Mouse (Mus musculus) liver, adult (tissue): ENCODE measurements around the gene Dzank1.

ENCODE experiments used
- GATA4 ChIP-seq: IDR thresholded peaks from 2 replicates; pipeline ENCODE4 v1.6.1; 2014; ENCODE audit warnings: mild to moderate bottlenecking, low read length; ENCODE audit not compliant: insufficient replicate concordance

Dzank1 gene

DNA sequence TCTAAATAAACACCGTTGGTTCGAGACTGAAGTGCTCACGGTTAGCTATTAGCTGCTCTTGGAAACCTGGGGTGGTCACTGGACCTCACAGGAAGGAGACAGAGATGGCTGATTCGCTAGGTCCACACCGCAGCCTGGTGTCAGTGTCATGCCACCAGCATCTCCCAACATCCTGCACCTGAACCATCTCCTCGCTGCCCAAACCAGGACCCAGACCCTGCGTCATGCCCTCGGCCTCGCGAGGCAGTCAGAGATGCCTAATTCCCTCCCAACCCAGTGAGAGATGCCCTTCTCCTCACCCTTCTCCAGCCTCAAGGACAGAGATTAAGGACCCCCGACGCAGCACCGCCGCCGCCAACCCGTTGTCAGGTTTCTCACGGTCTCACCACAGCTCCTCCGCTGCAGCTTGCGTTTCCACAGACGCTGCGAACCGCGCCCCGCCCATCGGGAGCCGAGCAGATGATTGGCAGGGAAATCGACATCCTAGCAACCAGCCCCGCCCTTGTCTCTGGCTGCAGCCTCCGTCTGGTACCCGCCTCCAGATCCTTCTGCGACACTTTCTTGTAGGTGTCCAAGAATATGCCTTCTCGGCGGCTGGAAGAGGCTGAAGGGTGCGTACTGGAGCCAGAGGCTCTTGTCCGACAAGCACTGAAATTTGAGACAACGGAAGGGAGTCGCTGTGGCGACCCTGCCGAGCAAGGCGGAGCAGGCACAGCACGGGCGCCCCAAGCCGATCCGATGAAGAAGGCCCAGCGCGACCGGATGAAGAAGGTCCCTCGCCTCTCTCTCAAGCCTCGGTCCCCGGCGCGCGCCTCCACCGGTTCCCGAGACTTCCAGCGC, at the start of gene Dzank1, which contains the start of gene Polr3f:
TSS of gene Dzank1 (minus strand) at position 434 of the 840 bp plus-strand sequence.
TSS of gene Polr3f (plus strand) at position 738 of the 840 bp plus-strand sequence.
- peak; percentile 48; the same call in 1 of the 2 replicates for TF ChIP-seq GATA4

DNA sequence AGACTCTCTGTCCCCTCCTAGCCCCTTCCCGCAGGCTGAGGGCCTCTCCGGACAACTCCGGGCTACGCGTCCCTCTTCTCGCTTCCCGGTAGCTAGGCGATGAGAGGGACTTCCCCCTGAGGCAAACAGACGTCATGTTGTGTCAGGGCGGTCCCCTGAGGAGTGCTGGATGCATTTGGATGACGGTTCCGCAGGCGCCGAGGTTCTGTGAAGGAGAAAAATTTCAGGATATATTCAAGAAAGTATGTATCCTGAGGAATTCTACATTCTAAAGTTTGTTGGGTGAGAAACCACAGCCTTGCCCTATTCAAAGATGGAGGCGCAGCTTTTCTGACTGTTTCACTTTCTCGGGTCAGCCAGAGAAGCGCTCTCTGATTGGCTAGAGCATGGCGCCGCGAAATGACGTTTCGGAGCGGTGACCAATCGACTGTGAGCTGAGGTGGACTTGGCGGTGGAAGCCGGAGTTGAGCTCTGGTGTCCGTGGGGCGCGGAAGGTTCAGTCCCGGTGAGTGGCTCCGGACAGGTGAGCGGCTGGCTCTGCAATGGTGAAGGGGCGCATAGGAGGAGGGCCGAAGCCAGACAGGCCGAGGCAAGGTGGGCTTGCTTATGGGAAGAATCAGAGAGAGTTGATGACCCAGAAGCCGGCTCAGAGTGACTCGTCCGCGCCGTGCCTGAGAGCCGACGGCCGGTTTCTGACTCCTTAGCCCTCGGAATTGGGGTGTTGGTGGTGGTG, 28.8 kb upstream of the Dzank1 start, which contains the start of gene Sec23b:
TSS of gene Sec23b (plus strand) at position 410 of the 733 bp plus-strand sequence.
- TF ChIP-seq GATA4 = no peak

DNA sequence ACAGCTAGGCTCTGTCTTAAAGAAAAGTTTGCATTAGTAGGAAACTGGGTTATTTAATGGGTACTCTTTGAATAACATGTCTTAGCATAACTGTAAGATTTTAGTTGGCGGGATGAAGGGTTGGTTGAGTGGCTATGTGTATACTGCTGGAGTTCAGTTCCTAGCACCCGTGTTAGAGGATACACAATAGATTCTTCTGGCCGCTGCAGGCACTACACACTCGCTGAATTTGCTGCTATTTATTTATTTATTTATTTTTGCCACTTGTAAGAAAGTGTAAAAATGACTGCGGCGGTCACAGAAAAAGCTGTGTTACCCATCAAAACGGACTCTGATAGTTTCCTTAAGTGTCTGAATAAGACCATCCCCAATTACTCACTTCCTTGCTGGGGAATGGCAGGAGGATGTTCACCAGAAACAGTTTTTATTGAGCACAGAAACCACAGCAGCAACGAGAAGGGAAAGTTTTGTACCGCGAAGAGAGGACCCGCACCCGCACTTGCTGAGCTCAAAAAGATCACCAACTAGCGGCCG, 28.1 kb upstream of the Dzank1 start:
- no peak for TF ChIP-seq GATA4

DNA sequence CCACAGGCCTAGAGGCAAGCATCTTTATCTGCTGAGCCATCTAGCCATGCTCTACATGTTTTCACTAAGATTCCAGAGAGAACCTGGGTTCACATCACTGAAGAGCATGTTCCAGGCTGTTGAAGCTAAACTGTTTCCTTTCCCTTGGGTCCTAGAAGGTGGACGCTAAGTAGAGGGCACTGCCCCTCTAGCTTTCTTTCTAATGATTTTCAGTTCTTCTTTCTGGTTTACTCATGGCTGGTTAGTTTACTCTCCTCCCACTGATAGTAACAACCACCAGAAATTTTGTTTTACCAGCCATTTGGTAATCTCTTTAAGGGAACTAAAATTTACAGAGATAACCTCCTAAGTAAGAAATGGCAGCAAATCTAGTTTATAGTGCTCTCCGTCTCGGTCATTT, 26.7 kb upstream of the Dzank1 start:
- TF ChIP-seq GATA4 = no peak

DNA sequence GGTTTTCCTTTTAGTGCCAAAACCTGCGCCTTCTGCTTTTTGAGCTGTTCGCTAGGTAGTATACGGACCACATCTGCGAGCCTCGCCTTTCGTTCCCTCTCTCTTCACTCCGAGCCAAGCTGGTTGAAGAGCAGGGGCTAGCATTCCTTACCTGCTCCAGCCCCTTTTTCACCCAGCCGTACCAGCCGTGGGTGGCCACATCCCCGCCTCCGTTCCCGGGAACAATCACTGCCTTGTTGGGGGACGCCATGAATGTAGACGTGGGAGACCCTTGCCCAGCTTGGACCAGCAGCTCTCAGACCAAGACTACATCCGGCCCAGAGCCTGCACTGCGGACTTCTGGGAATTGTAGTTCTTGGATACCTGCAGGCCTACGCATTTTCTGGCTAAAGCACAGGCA, 23.3 kb upstream of the Dzank1 start, which contains the start of gene Rbbp9:
TSS of gene Rbbp9 (minus strand) at position 341 of the 400 bp plus-strand sequence.
- TF ChIP-seq GATA4 = no peak

DNA sequence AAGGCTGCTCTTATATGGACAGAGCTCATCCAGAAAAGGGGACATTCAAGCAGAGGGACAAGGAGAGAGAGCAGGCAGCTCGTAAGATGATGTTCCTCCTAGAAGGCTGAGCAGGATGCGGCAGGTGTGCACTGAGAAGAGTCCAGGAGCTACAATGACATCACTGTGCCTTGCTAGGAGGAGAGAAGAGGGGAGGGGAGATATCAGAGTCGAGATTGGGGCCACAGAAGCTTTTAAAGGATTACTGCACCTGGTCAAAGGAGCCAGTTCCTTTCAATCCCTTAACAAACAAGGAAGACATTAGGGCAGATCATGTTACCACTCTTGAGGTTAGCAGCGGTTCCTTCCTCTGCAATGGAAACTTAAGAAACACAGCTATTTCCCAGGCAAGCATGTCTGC, 20.3 kb upstream of the Dzank1 start:
- TF ChIP-seq GATA4 = no peak

DNA sequence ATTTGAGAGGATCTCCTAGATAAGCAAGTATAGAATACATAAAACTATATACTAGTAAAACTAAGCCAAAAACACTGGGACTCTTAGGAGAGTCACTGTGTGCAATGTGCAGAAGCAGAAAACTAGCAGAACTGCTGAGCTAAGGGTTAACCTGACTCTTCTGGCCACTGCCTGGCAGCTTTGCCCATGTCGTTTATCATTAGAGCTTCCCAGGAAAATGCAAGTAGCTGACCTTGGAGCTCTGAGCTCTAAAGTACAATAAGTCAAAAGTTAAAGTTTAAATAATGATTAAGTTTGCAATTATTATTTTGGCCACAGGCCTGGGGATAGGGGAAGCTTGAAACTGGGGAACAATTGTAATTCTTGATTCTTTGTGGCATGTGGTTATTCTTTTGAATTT, 18.3 kb upstream of the Dzank1 start:
- no peak for TF ChIP-seq GATA4

DNA sequence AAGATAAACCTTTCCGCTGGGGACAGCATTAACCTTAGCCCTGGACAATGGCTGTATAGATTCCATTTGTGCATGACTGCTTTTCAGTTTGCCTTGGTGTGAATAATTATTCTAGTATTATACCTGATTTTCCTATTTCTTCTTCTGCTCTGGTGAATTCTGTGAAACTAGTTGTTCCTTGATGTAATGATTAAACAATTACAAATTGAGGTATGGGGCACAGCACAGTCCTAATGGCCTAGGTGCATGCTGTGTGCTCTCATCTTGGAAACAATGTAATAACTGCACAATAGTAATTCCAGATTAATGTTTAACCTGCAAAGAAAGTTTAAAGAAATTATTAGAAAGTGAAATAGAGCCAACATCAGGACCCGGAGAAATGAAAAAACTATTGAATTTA, 17.8 kb upstream of the Dzank1 start:
- no peak for TF ChIP-seq GATA4

DNA sequence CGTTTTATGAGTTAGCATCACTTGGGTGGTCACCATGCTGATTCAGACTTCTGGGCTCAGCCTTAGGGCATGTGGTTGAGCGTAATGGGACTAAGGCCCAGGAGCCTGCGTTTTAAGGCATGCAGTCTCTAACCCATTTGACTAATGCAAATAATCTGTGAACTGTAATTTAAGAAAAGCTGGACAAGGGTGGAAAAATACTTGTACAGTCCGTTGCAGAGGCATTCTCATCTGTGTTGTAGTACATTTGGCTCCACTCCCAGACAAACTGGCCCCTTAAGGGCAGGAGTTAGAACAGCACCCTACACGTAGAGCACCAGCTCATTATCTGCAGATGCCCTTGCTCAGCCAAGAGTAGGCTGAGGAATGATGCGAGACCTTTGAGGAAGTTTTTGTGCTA, 17.4 kb upstream of the Dzank1 start:
- TF ChIP-seq GATA4 = no peak

DNA sequence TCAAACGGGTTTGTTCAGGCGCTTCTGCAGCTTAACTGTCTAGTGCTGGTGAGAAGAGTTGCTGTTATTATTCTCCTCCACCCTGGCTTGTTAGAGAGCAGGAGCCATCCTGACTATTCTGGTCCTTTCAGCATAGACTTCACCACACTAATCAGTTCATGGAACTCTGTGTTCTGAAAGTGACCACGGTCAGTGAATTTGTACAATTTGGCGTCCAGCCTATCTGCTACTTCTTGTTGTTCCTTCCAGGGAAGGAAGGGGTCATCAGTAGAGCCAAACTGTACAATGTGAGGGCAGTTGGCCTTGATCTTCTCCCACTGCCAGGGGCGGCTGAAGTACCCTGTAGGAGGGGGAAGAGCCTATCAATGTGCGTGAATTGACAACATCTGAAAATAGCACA, 16.5 kb upstream of the Dzank1 start:
- peak; percentile 95 for TF ChIP-seq GATA4

DNA sequence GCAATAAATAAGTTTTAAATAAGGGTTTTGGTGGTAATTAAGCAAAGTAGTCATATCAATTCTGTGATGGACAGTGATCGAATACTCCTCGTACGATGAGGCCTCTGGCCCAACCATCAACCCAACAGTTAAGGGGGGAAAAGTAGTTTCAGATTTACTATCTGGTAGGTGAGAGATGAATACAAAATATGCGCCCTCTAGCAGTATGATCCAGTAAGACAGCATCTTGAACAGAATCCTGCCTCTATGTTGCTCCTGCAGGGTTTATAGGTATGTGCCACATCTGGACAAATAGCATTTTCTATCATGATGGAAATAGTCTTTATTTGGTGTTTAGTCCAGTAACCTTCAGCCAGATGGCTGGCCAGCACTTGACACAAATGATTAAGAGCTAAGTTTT, 14.0 kb upstream of the Dzank1 start:
- TF ChIP-seq GATA4 = no peak

DNA sequence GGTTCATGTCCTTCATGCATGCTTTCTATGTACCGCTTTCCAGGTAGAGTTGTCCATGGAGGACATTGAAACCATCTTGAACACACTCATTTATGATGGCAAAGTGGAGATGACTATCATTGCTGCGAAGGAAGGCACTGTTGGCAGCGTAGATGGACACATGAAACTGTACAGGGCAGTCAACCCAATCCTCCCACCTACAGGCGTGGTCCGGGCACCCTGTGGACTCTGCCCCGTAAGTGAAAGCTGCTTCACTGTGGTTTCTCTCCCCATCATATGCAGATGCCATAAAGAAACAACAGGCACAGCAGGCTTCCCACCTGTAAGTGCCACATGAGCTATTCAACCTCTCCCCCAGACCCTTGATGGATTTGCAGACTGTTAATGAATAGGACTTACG, 9.9 kb upstream of the Dzank1 start:
- TF ChIP-seq GATA4 = no peak

DNA sequence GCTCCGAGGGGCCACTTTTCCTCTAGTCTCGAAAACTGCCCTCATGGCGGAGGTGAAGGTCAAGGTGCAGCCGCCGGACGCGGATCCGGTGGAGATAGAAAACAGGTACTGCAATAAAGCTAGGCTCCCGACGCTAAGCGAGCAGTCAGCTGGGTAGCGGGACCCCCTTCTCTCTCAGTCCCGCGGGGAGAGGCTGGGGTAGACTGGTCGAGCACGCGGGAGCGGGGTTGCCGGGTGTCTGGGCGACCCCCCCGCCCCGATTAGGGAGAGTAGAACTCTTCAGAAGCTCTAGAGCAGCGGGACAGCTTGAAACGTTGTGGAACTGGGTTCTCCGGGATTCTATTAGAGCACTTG, 584 bp upstream of the Dzank1 start:
- no peak for TF ChIP-seq GATA4

DNA sequence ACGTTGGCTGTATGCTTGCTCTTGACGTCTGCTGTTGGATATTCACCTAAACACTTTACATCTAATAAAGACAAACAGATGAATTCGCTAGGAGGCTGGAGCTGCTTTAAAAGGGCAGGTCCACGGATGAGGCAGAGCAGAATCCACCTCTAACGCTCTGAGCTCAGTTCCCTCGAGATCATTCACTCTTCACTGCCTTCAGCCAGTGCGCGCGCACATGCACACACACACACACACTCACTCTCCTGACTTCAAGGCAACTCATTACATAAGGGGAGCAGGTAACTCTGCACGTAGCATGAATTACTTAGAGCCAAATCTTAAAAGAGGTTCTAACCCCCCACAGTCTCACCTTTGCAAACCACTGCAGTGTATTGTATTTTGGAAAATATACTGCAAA, 1.4 kb downstream of the Dzank1 start:
- no peak for TF ChIP-seq GATA4

DNA sequence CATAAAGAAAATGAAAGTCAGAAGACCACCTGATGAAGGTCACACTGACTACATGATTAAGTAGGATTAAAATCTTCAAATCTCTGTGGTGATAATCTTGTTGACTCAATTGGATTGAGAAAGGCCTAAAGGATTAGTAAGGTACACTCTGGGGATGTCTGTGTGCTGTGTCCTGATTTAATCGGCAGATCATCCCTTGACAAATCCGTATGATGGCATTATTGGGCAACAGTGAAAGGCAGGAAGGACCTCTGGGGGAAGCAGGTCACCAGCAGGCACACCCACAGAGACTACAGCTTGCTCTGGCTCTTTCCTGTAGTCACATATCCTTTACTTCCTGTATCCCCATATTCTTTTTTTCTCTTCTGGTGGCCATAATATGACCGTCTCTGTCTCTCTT, 7.4 kb downstream of the Dzank1 start:
- no peak for TF ChIP-seq GATA4

DNA sequence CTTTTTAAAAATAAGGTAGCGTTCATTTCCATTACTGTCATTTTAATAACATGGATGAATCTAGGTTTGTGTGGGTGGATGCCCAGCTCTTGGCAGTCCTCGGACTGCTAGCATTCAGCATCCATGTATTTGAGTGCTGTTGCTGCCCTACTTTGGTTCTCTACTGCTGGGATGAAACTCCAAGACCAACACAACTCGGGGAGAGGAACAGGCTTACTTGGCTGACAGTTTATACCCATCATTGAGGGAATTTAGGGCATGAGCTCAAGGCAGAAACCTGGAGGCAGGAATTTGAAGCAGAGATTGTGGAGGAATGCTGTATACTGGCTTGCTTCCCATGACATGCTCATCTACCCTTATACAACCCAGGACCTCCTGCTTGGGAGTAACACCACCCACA, 12.6 kb downstream of the Dzank1 start:
- TF ChIP-seq GATA4 = no peak
